10 mouse cellular contexts compared by ENCODE assay signal in genomic region chr15:40168140-40168688, GRCm38 (mm10). TPM values are rescaled to one million over a fixed set of nuclear protein-coding genes. Genes with fewer than 3 reads are reported as not detected.
DNase-seq lines count a peak whose midpoint lies in the region; ATAC-seq and TF ChIP-seq lines count a peak whose summit lies in the region.
"Had no signal": no experiment of that assay in that cellular context is flagged by ENCODE, and none has a peak within 500 bp of the region (broad histone marks: within the 10 kb centered on the region; RNA-seq: fewer than 3 reads in every experiment).

No protein-coding gene starts in this region.

- no peaks in the 10 kb centered on the region for H3K27me3 ChIP-seq in hindbrain, embryonic 11.5 days (ENCODE audit: control insufficient read depth, insufficient read depth, low read length)
- H3K27me3 ChIP-seq in lung, embryonic 14.5 days (ENCODE audit: insufficient read depth, low read length), result no peaks in the 10 kb centered on the region

- no peak overlapping the region for H3K4me2 ChIP-seq in hindbrain, embryonic 11.5 days (replicated peaks; ENCODE audit: low read depth, low read length)
- peak overlapping the region; percentile 56 for H3K4me2 ChIP-seq in lung, embryonic 14.5 days

- no peak for DNase-seq in gastrocnemius, adult 2 months
- no peak for DNase-seq in gastrocnemius, postnatal 36 days
- peak; percentile 39 for DNase-seq in brain, embryonic 14.5 days (ENCODE audit: low read depth)
- DNase-seq in hindbrain, embryonic 11.5 days (ENCODE audit: low spot score), result peak; percentile 7
- peak; percentile 86 for DNase-seq in lung, embryonic 14.5 days
- DNase-seq in ovary, postnatal 10 days (ENCODE audit: low spot score), result no peak
- DNase-seq in urinary bladder, postnatal 4 days (ENCODE audit: low spot score in 2 of 2), result no peak
- DNase-seq in cerebellum, postnatal 25 days, result no peak
- DNase-seq: right cerebral cortex, postnatal 4 days had no signal

- H3K9ac ChIP-seq in hindbrain, embryonic 11.5 days (ENCODE audit: low read depth, low read length), result no peak overlapping the region
- peak overlapping the region; percentile 29 for H3K9ac ChIP-seq in lung, embryonic 14.5 days

- TF ChIP-seq POLR2A in brain, embryonic 14.5 days (IDR thresholded peaks at IDR 0.05; ENCODE audit: borderline replicate concordance, extremely low read depth, insufficient read depth, insufficient read length, poor library complexity, severe bottlenecking), result no peak

- no peak for TF ChIP-seq CTCF in gastrocnemius, adult 2 months (IDR thresholded peaks at IDR 0.05)
- no peak for TF ChIP-seq CTCF in brain, embryonic 14.5 days (IDR thresholded peaks at IDR 0.05; ENCODE audit: borderline replicate concordance, extremely low read depth, insufficient read depth, insufficient read length)
- no peak for TF ChIP-seq CTCF in lung, embryonic 14.5 days (IDR thresholded peaks at IDR 0.05; ENCODE audit: low read depth)

- H3K27ac ChIP-seq in gastrocnemius, adult 2 months, result peak overlapping the region; percentile 46; the same call in 1 of the 2 replicates
- no peak overlapping the region for H3K27ac ChIP-seq in hindbrain, embryonic 11.5 days (ENCODE audit: low read depth, low read length)
- H3K27ac ChIP-seq in lung, embryonic 14.5 days (ENCODE audit: low read depth), result peak overlapping the region; percentile 87

- 71% methylated on average over 10 of the region's 10 CpGs for WGBS in hindbrain, embryonic 11.5 days
- WGBS in lung, embryonic 14.5 days, result 21% methylated on average over 10 of the region's 10 CpGs

- intact Hi-C loops in gastrocnemius, adult 2 months (cut with DNase I), result loop anchor here (5.0 kb wide), 1 partner anchor 909 kb away; no protein-coding TSS in a partner anchor
- intact Hi-C loops in gastrocnemius, postnatal 36 days (cut with DNase I), result loop anchor here (5.0 kb wide), 1 partner anchor 914 kb away; no protein-coding TSS in a partner anchor

- ATAC-seq in hindbrain, embryonic 11.5 days (ENCODE audit: low FRiP score), result no peak
- ATAC-seq in lung, embryonic 14.5 days (ENCODE audit: insufficient read depth), result peak; percentile 90

- no peaks in the 10 kb centered on the region for H3K4me1 ChIP-seq in hindbrain, embryonic 11.5 days (replicated peaks; ENCODE audit: control insufficient read depth, insufficient read depth, low read length)
- H3K4me1 ChIP-seq in lung, embryonic 14.5 days (ENCODE audit: insufficient read depth), result peaks cover 10% of the 10 kb centered on the region; the same call in 1 of the 2 replicates

- peak overlapping the region; percentile 72 for H3K4me3 ChIP-seq in gastrocnemius, adult 2 months
- H3K4me3 ChIP-seq in hindbrain, embryonic 11.5 days (ENCODE audit: low read depth, low read length), result no peak overlapping the region
- peak overlapping the region; percentile 11 for H3K4me3 ChIP-seq in lung, embryonic 14.5 days (ENCODE audit: low read depth, low read length)

- no peaks in the 10 kb centered on the region for H3K36me3 ChIP-seq in hindbrain, embryonic 11.5 days (ENCODE audit: control insufficient read depth, insufficient read depth, low read length)
- no peaks in the 10 kb centered on the region for H3K36me3 ChIP-seq in lung, embryonic 14.5 days (ENCODE audit: insufficient read depth)

- no peaks in the 10 kb centered on the region for H3K9me3 ChIP-seq in hindbrain, embryonic 11.5 days (ENCODE audit: control insufficient read depth, low read length)
- no peaks in the 10 kb centered on the region for H3K9me3 ChIP-seq in lung, embryonic 14.5 days (ENCODE audit: low read depth, low read length)

RNA-seq across cellular contexts. Expression of gene 9330182O14Rik, which starts 34.0 kb away (rescaled TPM):
- total RNA-seq in gastrocnemius, adult 2 months (2021), result not detected
- not detected for total RNA-seq in gastrocnemius, postnatal 36 days (2021)
- not detected in 2 replicates for polyA plus RNA-seq in brain, embryonic 14.5 days (2012; rRNA removed)
- polyA plus RNA-seq in hindbrain, embryonic 11.5 days (2014; fragmentation: Nextera tagmentation; extraction: Ambion mirVana), result not detected in 2 replicates
- not detected in 2 replicates for polyA plus RNA-seq in lung, embryonic 14.5 days (2014; fragmentation: Nextera tagmentation; extraction: Ambion mirVana)
- total RNA-seq: ES-E14 had no signal

Comparison
In these comparisons a context has a peak if more than half of its experiments do, and no peak if none do; other contexts are left out.
1. DNase-seq: peak in brain, embryonic 14.5 days (single experiment), hindbrain, embryonic 11.5 days (single experiment) and lung, embryonic 14.5 days (single experiment); none in gastrocnemius, adult 2 months (single experiment), gastrocnemius, postnatal 36 days (0 of 2), ovary, postnatal 10 days (single experiment), urinary bladder, postnatal 4 days (0 of 2) and cerebellum, postnatal 25 days (0 of 2).